Mouse (Mus musculus) C2C12 (cell line): ENCODE data around the gene Ager. TPM values are rescaled to one million over a fixed set of nuclear protein-coding genes. Genes with fewer than 3 reads are reported as not detected.

Source experiments
- H3K27me3 ChIP-seq: one replicate; pipeline ENCODE4 v1.6.1; 2011; ENCODE audit not compliant: control insufficient read depth, insufficient read depth, insufficient read length
- H3K36me3 ChIP-seq: one replicate; pipeline ENCODE4 v1.6.1; 2011; ENCODE audit not compliant: control insufficient read depth, insufficient read depth
- H3K4me3 ChIP-seq: one replicate; pipeline ENCODE4 v1.5.1; 2011; ENCODE audit warnings: mild to moderate bottlenecking, control low read depth; ENCODE audit not compliant: poor library complexity, insufficient read depth, severe bottlenecking
- H3K79me2 ChIP-seq: one replicate; pipeline ENCODE4 v1.6.1; 2011; ENCODE audit not compliant: control insufficient read depth, insufficient read depth
- H3K79me3 ChIP-seq: one replicate; pipeline ENCODE4 v1.6.1; 2011; ENCODE audit warnings: low read depth, control low read depth
- H3ac ChIP-seq: one replicate; pipeline ENCODE3; 2011; ENCODE audit warnings: low read depth; ENCODE audit not compliant: control insufficient read depth, insufficient read length
- CEBPB ChIP-seq: IDR thresholded peaks from one replicate; pipeline ENCODE4 v1.6.1; 2011; ENCODE audit warnings: low read depth, mild to moderate bottlenecking, control low read depth, moderate library complexity
- CTCF ChIP-seq: IDR thresholded peaks from one replicate; pipeline ENCODE4 v1.5.1; 2011; ENCODE audit not compliant: control insufficient read depth, insufficient read depth, insufficient read length
- FOSL1 ChIP-seq: IDR thresholded peaks from one replicate; pipeline ENCODE4 v1.8.0; 2011; ENCODE audit warnings: mild to moderate bottlenecking, low read length; ENCODE audit not compliant: poor library complexity, insufficient read depth, severe bottlenecking
- MAX ChIP-seq: IDR thresholded peaks from one replicate; pipeline ENCODE4 v1.6.1; 2011; ENCODE audit warnings: mild to moderate bottlenecking, control low read depth
- MYOD1 ChIP-seq: IDR thresholded peaks from one replicate; pipeline ENCODE4 v1.6.1; 2011; ENCODE audit warnings: low read depth; ENCODE audit not compliant: control insufficient read depth, insufficient read length
- MYOG ChIP-seq: IDR thresholded peaks from one replicate; pipeline ENCODE4 v1.6.1; 2011; ENCODE audit not compliant: control insufficient read depth, insufficient read length; ENCODE audit errors: extremely low read depth
- USF1 ChIP-seq: IDR thresholded peaks from one replicate; pipeline ENCODE4 v1.6.1; 2011; ENCODE audit warnings: low read depth, mild to moderate bottlenecking, control low read depth, moderate library complexity
- long read RNA-seq, 2 experiments: library from polyadenylated mRNA; unstranded; transcript quantifications; one replicate each; pipeline ENCODE4 v2.0.0; 2019 to 2020
- polyA plus RNA-seq: library from polyadenylated mRNA; unstranded; fragments of >200 nt; fragmentation: generic; extraction: Trizol; gene quantifications from one replicate; pipeline ENCODE4 v1.2.1, GENCODE M21; 2012; ENCODE audit warnings: missing spikeins

The Ager gene
- 0.30 TPM for polyA plus RNA-seq
- long read RNA-seq, experiment 1, result 0 reads
- long read RNA-seq, experiment 2, result 0 reads

GRCm38 (mm10) chr17:34597566-34598095 is at the start of gene Ager:
TSS of gene Ager (plus strand) at chr17:34597862.
- no peak within 1 kb of the TSS for H3ac ChIP-seq
- peaks cover 3% of the 10 kb centered on the region for H3K79me3 ChIP-seq
- H3K36me3 ChIP-seq, result peaks cover 18% of the 10 kb centered on the region
- peaks cover 27% of the 10 kb centered on the region for H3K79me2 ChIP-seq
- no peak within 1 kb of the TSS for H3K4me3 ChIP-seq
- H3K27me3 ChIP-seq, result no peaks in the 10 kb centered on the region
- no peak for TF ChIP-seq MYOG
- TF ChIP-seq MYOD1, result no peak
- no peak for TF ChIP-seq MAX
- no peak for TF ChIP-seq USF1
- TF ChIP-seq CEBPB, result no peak
- TF ChIP-seq CTCF, result no peak
- no peak for TF ChIP-seq FOSL1

- H3K79me3 ChIP-seq, result no peaks in the 10 kb centered on the region
- no peak overlapping the region for H3K4me3 ChIP-seq
- H3K27me3 ChIP-seq, result peaks cover 5% of the 10 kb centered on the region
- H3K36me3 ChIP-seq, result no peaks in the 10 kb centered on the region
- TF ChIP-seq MYOG (no peak), MAX (no peak), CEBPB (no peak), CTCF (no peak), MYOD1 (no peak), FOSL1 (no peak), USF1 (no peak)
- H3K79me2 ChIP-seq, result no peaks in the 10 kb centered on the region
- no peak overlapping the region for H3ac ChIP-seq
These were observed 48.5 kb upstream of the Ager start for GRCm38 (mm10) chr17:34549156-34549555.

GRCm38 (mm10) chr17:34549843-34550242 is 47.8 kb upstream of the Ager start:
- no peak overlapping the region for H3K4me3 ChIP-seq
- H3ac ChIP-seq, result no peak overlapping the region
- peaks cover 5% of the 10 kb centered on the region for H3K27me3 ChIP-seq
- no peaks in the 10 kb centered on the region for H3K79me2 ChIP-seq
- no peaks in the 10 kb centered on the region for H3K79me3 ChIP-seq
- no peak for TF ChIP-seq MAX
- TF ChIP-seq USF1, result no peak
- no peak for TF ChIP-seq MYOG
- no peak for TF ChIP-seq CTCF
- no peak for TF ChIP-seq FOSL1
- TF ChIP-seq CEBPB, result no peak
- no peak for TF ChIP-seq MYOD1
- H3K36me3 ChIP-seq, result no peaks in the 10 kb centered on the region

- Histone ChIP-seq H3K4me3 (no peak overlapping the region), H3K36me3 (no peaks in the 10 kb centered on the region), H3K27me3 (peaks cover 24% of the 10 kb centered on the region), H3K79me2 (no peaks in the 10 kb centered on the region), H3ac (no peak overlapping the region), H3K79me3 (no peaks in the 10 kb centered on the region)
- TF ChIP-seq MAX, result no peak
- TF ChIP-seq MYOD1, result no peak
- TF ChIP-seq CTCF, result peak; percentile 64
- no peak for TF ChIP-seq MYOG
These were observed 42.2 kb upstream of the Ager start for GRCm38 (mm10) chr17:34555483-34555882.

GRCm38 (mm10) chr17:34556406-34556805 is 41.3 kb upstream of the Ager start:
- no peaks in the 10 kb centered on the region for H3K79me3 ChIP-seq
- no peak for TF ChIP-seq MYOG
- TF ChIP-seq CTCF, result no peak
- no peak for TF ChIP-seq MAX
- no peak for TF ChIP-seq FOSL1
- TF ChIP-seq MYOD1, result no peak
- TF ChIP-seq CEBPB, result no peak
- no peak for TF ChIP-seq USF1
- no peak overlapping the region for H3K4me3 ChIP-seq

GRCm38 (mm10) chr17:34557411-34557810 is 40.3 kb upstream of the Ager start:
- Histone ChIP-seq H3K36me3 (no peaks in the 10 kb centered on the region), H3K79me2 (no peaks in the 10 kb centered on the region), H3K79me3 (no peaks in the 10 kb centered on the region), H3K4me3 (no peak overlapping the region), H3ac (no peak overlapping the region), H3K27me3 (peaks cover 27% of the 10 kb centered on the region)
- TF ChIP-seq FOSL1 (no peak), USF1 (no peak), MYOD1 (no peak), MAX (no peak), MYOG (no peak), CTCF (no peak), CEBPB (no peak)

More at GRCm38 (mm10) chr17:34556406-34556805, 41.3 kb upstream of the Ager start:
- Histone ChIP-seq H3K36me3 (no peaks in the 10 kb centered on the region), H3ac (no peak overlapping the region), H3K27me3 (peaks cover 27% of the 10 kb centered on the region), H3K79me2 (no peaks in the 10 kb centered on the region)
